Mouse (Mus musculus) heart, postnatal 0 days (tissue): ENCODE data around the gene Numb.

Source experiments
- CTCF ChIP-seq: IDR thresholded peaks from 2 replicates; pipeline ENCODE4 v1.5.1; 2016; ENCODE audit warnings: antibody characterized with exemption, control low read depth, low read depth
- EP300 ChIP-seq: IDR thresholded peaks from 2 replicates; pipeline ENCODE4 v1.6.1; 2016; ENCODE audit warnings: antibody characterized with exemption, low read depth

- TF ChIP-seq CTCF (0 out of 2 replicates have a peak, but pooled peaks have one; percentile 10), EP300 (no peak)
Measured at GRCm38 (mm10) chr12:83800943-83801342, 120.8 kb downstream of the Numb start.
